Mouse (Mus musculus): ENCODE measurements around the gene Tmprss11e. TPM values are rescaled to one million over a fixed set of nuclear protein-coding genes. Genes with fewer than 3 reads are reported as not detected.

The Tmprss11e gene
- polyA plus RNA-seq, 1 experiment from 2014 or later = not detected

Other genes starting within 250 kb of the Tmprss11e start
- gene Tmprss11g, start 227.2 kb downstream of the Tmprss11e start, polyA plus RNA-seq (2015; fragmentation: Nextera tagmentation; extraction: Ambion mirVana) = not detected in 2 replicates
- not detected in 2 replicates for gene Tmprss11f, start 113.4 kb downstream of the Tmprss11e start, polyA plus RNA-seq (2015; fragmentation: Nextera tagmentation; extraction: Ambion mirVana)
- gene Tmprss11b, start 69.5 kb downstream of the Tmprss11e start, polyA plus RNA-seq (2015; fragmentation: Nextera tagmentation; extraction: Ambion mirVana) = not detected in 2 replicates
- 12.4 and 13.0 TPM in 2 replicates for gene Ythdc1, start 58.4 kb upstream of the Tmprss11e start, polyA plus RNA-seq (2015; fragmentation: Nextera tagmentation; extraction: Ambion mirVana)
- 62.4 and 67.0 TPM in 2 replicates for gene Ugt2b34, start 161.1 kb upstream of the Tmprss11e start, polyA plus RNA-seq (2015; fragmentation: Nextera tagmentation; extraction: Ambion mirVana)
- 0.47 and 0.92 TPM in 2 replicates for gene Ugt2b1, start 180.7 kb upstream of the Tmprss11e start, polyA plus RNA-seq (2015; fragmentation: Nextera tagmentation; extraction: Ambion mirVana)

Measured in liver, embryonic 15.5 days (tissue).